Mouse (Mus musculus): ENCODE measurements around the gene Aqp9. TPM values are rescaled to one million over a fixed set of nuclear protein-coding genes. Genes with fewer than 3 reads are reported as not detected.

The Aqp9 gene
- polyA plus RNA-seq, 1 experiment: not detected

GRCm38 (mm10) chr9:71202265-71202664 lies 33.8 kb upstream of the Aqp9 start:
- no peak overlapping the region for H3K4me3 ChIP-seq (ENCODE audit: insufficient read depth, low read depth, low read length)
- no peak overlapping the region for H3K27ac ChIP-seq (ENCODE audit: insufficient read depth, low read depth, low read length)
- H3K4me1 ChIP-seq (ENCODE audit: control insufficient read depth, insufficient read depth, low read length): no peaks in the 10 kb centered on the region
- TF ChIP-seq POLR2A (IDR thresholded peaks at IDR 0.05; ENCODE audit: insufficient read depth, low read depth, low read length) (no peak), CTCF (IDR thresholded peaks at IDR 0.05; ENCODE audit: insufficient read depth, low read depth, low read length) (no peak)
- WGBS: 83% methylated on average over 4 of the region's 4 CpGs

GRCm38 (mm10) chr9:71198826-71199225 lies 30.3 kb upstream of the Aqp9 start:
- Histone ChIP-seq H3K4me1 (ENCODE audit: control insufficient read depth, insufficient read depth, low read length) (no peaks in the 10 kb centered on the region), H3K4me3 (ENCODE audit: insufficient read depth, low read depth, low read length) (no peak overlapping the region), H3K27ac (ENCODE audit: insufficient read depth, low read depth, low read length) (no peak overlapping the region)
- 93% methylated on average over 5 of the region's 5 CpGs for WGBS
- TF ChIP-seq POLR2A (IDR thresholded peaks at IDR 0.05; ENCODE audit: insufficient read depth, low read depth, low read length) (no peak), CTCF (IDR thresholded peaks at IDR 0.05; ENCODE audit: insufficient read depth, low read depth, low read length) (no peak)

- Histone ChIP-seq H3K4me1 (ENCODE audit: control insufficient read depth, insufficient read depth, low read length) (no peaks in the 10 kb centered on the region), H3K27ac (ENCODE audit: insufficient read depth, low read depth, low read length) (no peak overlapping the region), H3K4me3 (ENCODE audit: insufficient read depth, low read depth, low read length) (no peak overlapping the region)
- no peak for TF ChIP-seq POLR2A (IDR thresholded peaks at IDR 0.05; ENCODE audit: insufficient read depth, low read depth, low read length)
- TF ChIP-seq CTCF (IDR thresholded peaks at IDR 0.05; ENCODE audit: insufficient read depth, low read depth, low read length): peak; percentile 77
- WGBS: 2% methylated on average over 12 of the region's 12 CpGs
Observed at GRCm38 (mm10) chr9:71188647-71189415, 20.3 kb upstream of the Aqp9 start.

- no peaks in the 10 kb centered on the region for H3K4me1 ChIP-seq (ENCODE audit: control insufficient read depth, insufficient read depth, low read length)
- WGBS: 92% methylated on average over 7 of the region's 7 CpGs
- TF ChIP-seq CTCF (IDR thresholded peaks at IDR 0.05; ENCODE audit: insufficient read depth, low read depth, low read length) (no peak), POLR2A (IDR thresholded peaks at IDR 0.05; ENCODE audit: insufficient read depth, low read depth, low read length) (no peak)
Observed at GRCm38 (mm10) chr9:71187396-71187795, 18.9 kb upstream of the Aqp9 start.

GRCm38 (mm10) chr9:71185823-71186222 lies 17.3 kb upstream of the Aqp9 start:
- 88% methylated on average over 2 of the region's 2 CpGs for WGBS
- no peak for TF ChIP-seq POLR2A (IDR thresholded peaks at IDR 0.05; ENCODE audit: insufficient read depth, low read depth, low read length)
- no peak for TF ChIP-seq CTCF (IDR thresholded peaks at IDR 0.05; ENCODE audit: insufficient read depth, low read depth, low read length)
- H3K27ac ChIP-seq (ENCODE audit: insufficient read depth, low read depth, low read length): no peak overlapping the region
- H3K4me1 ChIP-seq (ENCODE audit: control insufficient read depth, insufficient read depth, low read length): no peaks in the 10 kb centered on the region
- no peak overlapping the region for H3K4me3 ChIP-seq (ENCODE audit: insufficient read depth, low read depth, low read length)

More at GRCm38 (mm10) chr9:71187396-71187795, 18.9 kb upstream of the Aqp9 start:
- H3K27ac ChIP-seq (ENCODE audit: insufficient read depth, low read depth, low read length): no peak overlapping the region
- H3K4me3 ChIP-seq (ENCODE audit: insufficient read depth, low read depth, low read length): no peak overlapping the region

DNA sequence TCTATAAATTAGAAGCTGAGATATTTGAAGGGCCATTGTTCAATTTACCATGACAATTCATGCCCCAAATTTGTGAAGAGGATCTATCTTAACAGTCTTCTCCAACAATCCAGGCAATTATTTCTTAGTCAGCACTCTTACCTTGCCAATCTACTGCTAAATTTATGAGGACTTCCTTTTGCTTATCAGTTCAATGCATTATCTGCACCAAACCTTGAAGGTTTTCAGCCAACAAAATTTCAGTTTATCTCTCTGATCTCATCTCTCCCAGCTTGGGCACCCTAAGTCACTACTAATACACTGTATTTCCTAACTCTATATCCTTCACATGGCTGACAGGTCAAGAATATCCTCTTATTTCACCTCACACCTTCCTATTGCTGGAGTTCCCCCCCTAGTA lies 16.8 kb upstream of the Aqp9 start:
- H3K4me3 ChIP-seq (ENCODE audit: insufficient read depth, low read depth, low read length): no peak overlapping the region
- TF ChIP-seq POLR2A (IDR thresholded peaks at IDR 0.05; ENCODE audit: insufficient read depth, low read depth, low read length): no peak
- H3K27ac ChIP-seq (ENCODE audit: insufficient read depth, low read depth, low read length): no peak overlapping the region
- no peaks in the 10 kb centered on the region for H3K4me1 ChIP-seq (ENCODE audit: control insufficient read depth, insufficient read depth, low read length)

- H3K4me3 ChIP-seq (ENCODE audit: insufficient read depth, low read depth, low read length): no peak overlapping the region
- H3K4me1 ChIP-seq (ENCODE audit: control insufficient read depth, insufficient read depth, low read length): no peaks in the 10 kb centered on the region
- TF ChIP-seq CTCF (IDR thresholded peaks at IDR 0.05; ENCODE audit: insufficient read depth, low read depth, low read length): no peak
- TF ChIP-seq POLR2A (IDR thresholded peaks at IDR 0.05; ENCODE audit: insufficient read depth, low read depth, low read length): no peak
- WGBS: 68% methylated on average over 8 of the region's 8 CpGs
- no peak overlapping the region for H3K27ac ChIP-seq (ENCODE audit: insufficient read depth, low read depth, low read length)
Observed at GRCm38 (mm10) chr9:71179964-71180700, 11.7 kb upstream of the Aqp9 start.

DNA sequence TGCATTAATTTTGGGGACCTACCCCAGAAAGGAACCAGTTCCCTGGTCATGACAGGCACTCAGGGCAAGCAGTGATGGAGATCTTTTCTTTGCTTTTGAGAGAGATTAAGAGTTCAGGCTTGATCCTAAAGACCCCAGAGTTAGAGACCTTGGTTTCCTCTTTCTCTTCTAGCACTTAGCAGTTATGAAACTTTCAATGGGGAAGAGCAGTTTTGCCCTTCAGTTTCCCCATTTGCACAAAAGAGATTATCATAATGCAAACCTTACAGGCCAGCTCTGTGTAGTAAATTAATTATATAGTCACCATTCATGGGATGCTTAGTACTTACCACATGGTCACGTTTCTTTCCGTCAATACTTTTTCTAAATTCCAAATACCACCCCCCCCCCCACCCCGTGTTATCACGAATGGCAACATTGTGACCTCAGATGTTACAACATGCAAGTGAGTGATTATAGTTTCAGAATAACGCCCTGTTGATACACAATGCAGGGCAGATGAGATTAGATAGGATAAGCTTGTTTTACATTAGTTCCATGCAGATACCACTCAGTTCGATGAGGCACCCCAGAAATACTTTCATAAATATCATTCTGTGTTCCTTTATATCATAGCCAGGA lies 10.9 kb upstream of the Aqp9 start:
- WGBS: 82% methylated on average over 6 of the region's 6 CpGs
- no peak overlapping the region for H3K4me3 ChIP-seq (ENCODE audit: insufficient read depth, low read depth, low read length)
- no peaks in the 10 kb centered on the region for H3K4me1 ChIP-seq (ENCODE audit: control insufficient read depth, insufficient read depth, low read length)
- TF ChIP-seq CTCF (IDR thresholded peaks at IDR 0.05; ENCODE audit: insufficient read depth, low read depth, low read length) (no peak), POLR2A (IDR thresholded peaks at IDR 0.05; ENCODE audit: insufficient read depth, low read depth, low read length) (no peak)
- no peak overlapping the region for H3K27ac ChIP-seq (ENCODE audit: insufficient read depth, low read depth, low read length)

DNA sequence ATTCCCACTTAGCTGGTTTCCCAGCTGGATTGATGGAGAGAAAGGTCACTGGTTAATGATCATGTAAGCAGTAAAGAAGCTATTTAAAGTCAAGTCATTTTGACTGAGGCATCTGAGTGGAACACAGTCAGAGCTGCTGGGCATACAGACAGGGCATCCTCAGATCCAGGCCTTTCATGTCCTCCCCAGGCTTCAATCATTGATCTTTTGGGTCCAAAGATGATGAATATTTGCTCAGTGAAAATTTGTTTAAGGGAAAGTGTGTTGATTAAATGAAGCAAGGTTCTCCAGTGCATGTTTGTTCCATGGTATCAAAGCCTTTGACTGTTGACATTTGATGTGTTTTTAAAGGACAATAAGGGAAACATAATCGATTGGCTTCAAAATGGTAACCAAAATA lies 7.2 kb upstream of the Aqp9 start:
- H3K4me1 ChIP-seq (ENCODE audit: control insufficient read depth, insufficient read depth, low read length): no peaks in the 10 kb centered on the region
- TF ChIP-seq CTCF (IDR thresholded peaks at IDR 0.05; ENCODE audit: insufficient read depth, low read depth, low read length): no peak
- TF ChIP-seq POLR2A (IDR thresholded peaks at IDR 0.05; ENCODE audit: insufficient read depth, low read depth, low read length): no peak
- WGBS: 96% methylated on average over 1 of the region's 1 CpGs
- H3K27ac ChIP-seq (ENCODE audit: insufficient read depth, low read depth, low read length): no peak overlapping the region
- H3K4me3 ChIP-seq (ENCODE audit: insufficient read depth, low read depth, low read length): no peak overlapping the region

All from olfactory bulb, adult 2 months (tissue).